Mouse (Mus musculus) forebrain, embryonic 14.5 days (tissue): ENCODE data around the gene Tpsg1. TPM values are rescaled to one million over a fixed set of nuclear protein-coding genes. Genes with fewer than 3 reads are reported as not detected.

ENCODE experiments used
- ATAC-seq: fragments of 200-750 bp; cut with Nextera tagmentation; 2 replicates; pipeline ENCODE4 v1.8.0; 2017; ENCODE audit warnings: mild to moderate bottlenecking, moderate library complexity
- DNase-seq: peaks from one replicate; pipeline ENCODE4 v3.0.0-alpha.2; 2015; ENCODE audit warnings: low spot score
- H3K27ac ChIP-seq: fragments of 300-500 bp; sonication (generic); 2 replicates; pipeline ENCODE4 v1.5.1; 2014; ENCODE audit warnings: low read depth, mild to moderate bottlenecking, control low read depth, low read length, moderate library complexity
- H3K27me3 ChIP-seq: fragments of 300-500 bp; sonication (generic); replicated peaks from 2 replicates; pipeline ENCODE4 v1.6.1; 2014; ENCODE audit warnings: low read length, control low read depth, mixed read lengths; ENCODE audit not compliant: control insufficient read depth, insufficient read depth
- H3K36me3 ChIP-seq: fragments of 300-500 bp; sonication (generic); 2 replicates; pipeline ENCODE4 v1.6.1; 2014; ENCODE audit warnings: low read length, control low read depth; ENCODE audit not compliant: control insufficient read depth, insufficient read depth
- H3K4me1 ChIP-seq: fragments of 300-500 bp; sonication (generic); 2 replicates; pipeline ENCODE4 v1.6.1; 2014; ENCODE audit warnings: antibody characterized with exemption, low read length, control low read depth; ENCODE audit not compliant: control insufficient read depth, insufficient read depth
- H3K4me2 ChIP-seq: fragments of 300-500 bp; sonication (generic); 2 replicates; pipeline ENCODE4 v1.6.1; 2014; ENCODE audit warnings: mild to moderate bottlenecking, control low read depth, low read length
- H3K4me3 ChIP-seq: fragments of 300-500 bp; sonication (generic); 2 replicates; pipeline ENCODE4 v1.5.1; 2014; ENCODE audit warnings: low read depth, low read length, control low read depth
- H3K9ac ChIP-seq: fragments of 300-500 bp; sonication (generic); 2 replicates; pipeline ENCODE4 v1.6.1; 2014; ENCODE audit warnings: mild to moderate bottlenecking, low read length, control low read depth, moderate library complexity
- H3K9me3 ChIP-seq: fragments of 300-500 bp; sonication (generic); replicated peaks from 2 replicates; pipeline ENCODE4 v1.6.1; 2016; ENCODE audit warnings: low read length, control low read depth, mixed read lengths; ENCODE audit not compliant: control insufficient read depth
- WGBS: fragments of 180-500 bp; shearing (Covaris S2); extraction: QIAGEN DNeasy Blood & Tissue Kit; methylation state at CpG from one replicate; pipeline ENCODE4 v1.1.7; 2014; 5-methylcytosine and 5-hydroxymethylcytosine counted together
- polyA plus RNA-seq: library from polyadenylated mRNA; unstranded; fragments of >200 nt; fragmentation: Nextera tagmentation; extraction: Ambion mirVana; gene quantifications from 2 replicates; pipeline ENCODE4 v1.2.1, GENCODE M21; 2014

Gene Tpsg1
- polyA plus RNA-seq, 1 experiment from 2014 or later = 1.1 TPM

GRCm38 (mm10) chr17:25410180-25410579 is 41.1 kb downstream of the Tpsg1 start:
- H3K4me1 ChIP-seq = peaks cover 49% of the 10 kb centered on the region
- no peak for DNase-seq
- H3K9me3 ChIP-seq = no peaks in the 10 kb centered on the region
- H3K4me3 ChIP-seq = no peak overlapping the region
- H3K36me3 ChIP-seq = no peaks in the 10 kb centered on the region
- H3K4me2 ChIP-seq = no peak overlapping the region
- peak overlapping the region; percentile 32; the same call in 1 of the 2 replicates for H3K9ac ChIP-seq
- no peak for ATAC-seq
- 82% methylated on average over 6 of the region's 6 CpGs for WGBS
- H3K27ac ChIP-seq = peak overlapping the region; percentile 44; the same call in 1 of the 2 replicates
- H3K27me3 ChIP-seq = peaks cover 10% of the 10 kb centered on the region; the same call in 1 of the 2 replicates

- Histone ChIP-seq H3K9ac (no peak overlapping the region), H3K27ac (0 out of 2 replicates have a peak overlapping the region, but pooled peaks have one; percentile 44), H3K4me3 (no peak overlapping the region), H3K4me2 (no peak overlapping the region), H3K4me1 (peaks cover 49% of the 10 kb centered on the region), H3K36me3 (no peaks in the 10 kb centered on the region), H3K27me3 (peaks cover 10% of the 10 kb centered on the region; the same call in 1 of the 2 replicates), H3K9me3 (no peaks in the 10 kb centered on the region)
- no peak for DNase-seq
- no peak for ATAC-seq
- 21% methylated on average over 7 of the region's 7 CpGs for WGBS
Measured at GRCm38 (mm10) chr17:25410786-25411185, 41.7 kb downstream of the Tpsg1 start.

- DNase-seq = no peak
- Histone ChIP-seq H3K4me1 (peaks cover 49% of the 10 kb centered on the region), H3K36me3 (no peaks in the 10 kb centered on the region), H3K4me2 (no peak overlapping the region; the same call in 1 of the 2 replicates), H3K27ac (0 out of 2 replicates have a peak overlapping the region, but pooled peaks have one; percentile 44), H3K9ac (no peak overlapping the region), H3K27me3 (peaks cover 10% of the 10 kb centered on the region; the same call in 1 of the 2 replicates), H3K9me3 (no peaks in the 10 kb centered on the region), H3K4me3 (no peak overlapping the region)
- 63% methylated on average over 4 of the region's 4 CpGs for WGBS
- no peak for ATAC-seq
Measured at GRCm38 (mm10) chr17:25411251-25411650, 42.2 kb downstream of the Tpsg1 start.

- Histone ChIP-seq H3K4me1 (peaks cover 54% of the 10 kb centered on the region), H3K9ac (no peak overlapping the region), H3K4me2 (no peak overlapping the region), H3K27ac (no peak overlapping the region), H3K9me3 (no peaks in the 10 kb centered on the region), H3K27me3 (peaks cover 4% of the 10 kb centered on the region; the same call in 1 of the 2 replicates), H3K36me3 (no peaks in the 10 kb centered on the region), H3K4me3 (no peak overlapping the region)
- ATAC-seq = no peak
- no peak for DNase-seq
- WGBS = 72% methylated on average over 4 of the region's 4 CpGs
Measured at GRCm38 (mm10) chr17:25414209-25414608, 45.1 kb downstream of the Tpsg1 start.

- Histone ChIP-seq H3K36me3 (no peaks in the 10 kb centered on the region), H3K9me3 (no peaks in the 10 kb centered on the region), H3K4me3 (no peak overlapping the region), H3K27ac (peak overlapping the region; percentile 24; the same call in 1 of the 2 replicates), H3K4me2 (no peak overlapping the region), H3K27me3 (0 out of 2 replicates have a peak, but pooled peaks cover under 1% of the 10 kb centered on the region), H3K4me1 (peaks cover 49% of the 10 kb centered on the region), H3K9ac (no peak overlapping the region)
- DNase-seq = no peak
- no peak for ATAC-seq
- WGBS = 51% methylated on average over 3 of the region's 3 CpGs
Measured at GRCm38 (mm10) chr17:25414917-25415316, 45.8 kb downstream of the Tpsg1 start.

- no peaks in the 10 kb centered on the region for H3K36me3 ChIP-seq
- H3K9ac ChIP-seq = no peak overlapping the region
- no peak overlapping the region for H3K4me3 ChIP-seq
- H3K4me1 ChIP-seq = peaks cover 46% of the 10 kb centered on the region
- ATAC-seq (peak; percentile 11; the same call in 1 of the 2 replicates), DNase-seq (no peak)
- no peaks in the 10 kb centered on the region for H3K27me3 ChIP-seq
- H3K27ac ChIP-seq = peak overlapping the region; percentile 24; the same call in 1 of the 2 replicates
- no peak overlapping the region for H3K4me2 ChIP-seq
- no peaks in the 10 kb centered on the region for H3K9me3 ChIP-seq
- 3% methylated on average over 4 of the region's 6 CpGs for WGBS
Measured at GRCm38 (mm10) chr17:25415421-25415913, 46.4 kb downstream of the Tpsg1 start.

GRCm38 (mm10) chr17:25416219-25416618 is 47.1 kb downstream of the Tpsg1 start:
- H3K27ac ChIP-seq = 0 out of 2 replicates have a peak overlapping the region, but pooled peaks have one; percentile 24
- no peaks in the 10 kb centered on the region for H3K9me3 ChIP-seq
- H3K4me1 ChIP-seq = peaks cover 46% of the 10 kb centered on the region
- H3K36me3 ChIP-seq = no peaks in the 10 kb centered on the region
- no peaks in the 10 kb centered on the region for H3K27me3 ChIP-seq
- H3K4me3 ChIP-seq = no peak overlapping the region
- WGBS = 28% methylated on average over 3 of the region's 3 CpGs
- no peak overlapping the region for H3K4me2 ChIP-seq
- DNase-seq (no peak), ATAC-seq (0 out of 2 replicates have a peak, but pooled peaks have one; percentile 40)
- peak overlapping the region; percentile 29; the same call in 1 of the 2 replicates for H3K9ac ChIP-seq

GRCm38 (mm10) chr17:25417990-25418389 is 48.9 kb downstream of the Tpsg1 start:
- WGBS = 68% methylated on average over 6 of the region's 6 CpGs
- DNase-seq = no peak
- no peaks in the 10 kb centered on the region for H3K27me3 ChIP-seq
- ATAC-seq = no peak
- H3K9ac ChIP-seq = no peak overlapping the region
- H3K4me2 ChIP-seq = no peak overlapping the region
- 0 out of 2 replicates have a peak overlapping the region, but pooled peaks have one; percentile 39 for H3K27ac ChIP-seq
- no peaks in the 10 kb centered on the region for H3K9me3 ChIP-seq
- H3K4me1 ChIP-seq = peaks cover 45% of the 10 kb centered on the region
- H3K36me3 ChIP-seq = no peaks in the 10 kb centered on the region
- H3K4me3 ChIP-seq = no peak overlapping the region

GRCm38 (mm10) chr17:25418926-25419325 is 49.9 kb downstream of the Tpsg1 start:
- Histone ChIP-seq H3K4me3 (no peak overlapping the region), H3K27me3 (no peaks in the 10 kb centered on the region), H3K4me2 (peak overlapping the region; percentile 5; the same call in 1 of the 2 replicates), H3K27ac (peak overlapping the region; percentile 55; the same call in 1 of the 2 replicates), H3K4me1 (peaks cover 45% of the 10 kb centered on the region), H3K9me3 (no peaks in the 10 kb centered on the region), H3K9ac (peak overlapping the region; percentile 41; the same call in 1 of the 2 replicates), H3K36me3 (no peaks in the 10 kb centered on the region)
- ATAC-seq (peak; percentile 78), DNase-seq (peak; percentile 86)
- WGBS = 4% methylated on average over 9 of the region's 9 CpGs
